Mouse (Mus musculus) G1E-ER4 (cell line): Measurements from ENCODE around the gene Rbpj. TPM values are rescaled to one million over a fixed set of nuclear protein-coding genes. Genes with fewer than 3 reads are reported as not detected.

Experiments used
- GATA1 ChIP-seq: IDR thresholded peaks from one replicate; pipeline ENCODE4 v1.8.0; 2012; ENCODE audit warnings: low read length, inconsistent platforms
- polyA plus RNA-seq: library from polyadenylated mRNA; stranded (reverse); fragments of >175 nt; gene quantifications from 2 replicates; pipeline ENCODE4 v1.2.3, GENCODE M21; 2012

Rbpj gene
- polyA plus RNA-seq, 1 experiment, result 3.5 TPM

GRCm38 (mm10) chr5:53519131-53519530, 53.2 kb downstream of the Rbpj start:
- no peak for TF ChIP-seq GATA1

- no peak for TF ChIP-seq GATA1
These were observed 54.1 kb downstream of the Rbpj start for GRCm38 (mm10) chr5:53519998-53520577.

GRCm38 (mm10) chr5:53523046-53523445, 57.1 kb downstream of the Rbpj start:
- TF ChIP-seq GATA1, result no peak

- TF ChIP-seq GATA1, result no peak
These were observed 58.2 kb downstream of the Rbpj start for GRCm38 (mm10) chr5:53524162-53524561.

GRCm38 (mm10) chr5:53524831-53525230, 58.9 kb downstream of the Rbpj start:
- TF ChIP-seq GATA1, result no peak

- TF ChIP-seq GATA1, result no peak
These were observed 59.5 kb downstream of the Rbpj start for GRCm38 (mm10) chr5:53525305-53526069.

GRCm38 (mm10) chr5:53526070-53526430, 60.1 kb downstream of the Rbpj start:
- no peak for TF ChIP-seq GATA1

GRCm38 (mm10) chr5:53529846-53530245, 63.9 kb downstream of the Rbpj start:
- TF ChIP-seq GATA1, result no peak

GRCm38 (mm10) chr5:53535096-53535495, 69.1 kb downstream of the Rbpj start:
- no peak for TF ChIP-seq GATA1

- TF ChIP-seq GATA1, result no peak
These were observed 70.9 kb downstream of the Rbpj start for GRCm38 (mm10) chr5:53536635-53537554.

GRCm38 (mm10) chr5:53539860-53540633, 74.1 kb downstream of the Rbpj start:
- TF ChIP-seq GATA1, result no peak

- TF ChIP-seq GATA1, result no peak
These were observed 76.1 kb downstream of the Rbpj start for GRCm38 (mm10) chr5:53542073-53542472.

- no peak for TF ChIP-seq GATA1
These were observed 77.4 kb downstream of the Rbpj start for GRCm38 (mm10) chr5:53543399-53543798.

GRCm38 (mm10) chr5:53543945-53544344, 78.0 kb downstream of the Rbpj start:
- TF ChIP-seq GATA1, result no peak

GRCm38 (mm10) chr5:53546440-53546839, 80.5 kb downstream of the Rbpj start:
- TF ChIP-seq GATA1, result no peak
